Mouse (Mus musculus) cerebellum, adult 18-20 months (tissue): ENCODE results near the gene Aspg.

Source experiments
- DNase-seq, 2 experiments: peaks; one replicate each; pipeline ENCODE4 v3.0.0; 2021

Gene Aspg

GRCm38 (mm10) chr12:112117006-112117405 lies 10.5 kb downstream of the Aspg start:
- no peak for DNase-seq

DNA sequence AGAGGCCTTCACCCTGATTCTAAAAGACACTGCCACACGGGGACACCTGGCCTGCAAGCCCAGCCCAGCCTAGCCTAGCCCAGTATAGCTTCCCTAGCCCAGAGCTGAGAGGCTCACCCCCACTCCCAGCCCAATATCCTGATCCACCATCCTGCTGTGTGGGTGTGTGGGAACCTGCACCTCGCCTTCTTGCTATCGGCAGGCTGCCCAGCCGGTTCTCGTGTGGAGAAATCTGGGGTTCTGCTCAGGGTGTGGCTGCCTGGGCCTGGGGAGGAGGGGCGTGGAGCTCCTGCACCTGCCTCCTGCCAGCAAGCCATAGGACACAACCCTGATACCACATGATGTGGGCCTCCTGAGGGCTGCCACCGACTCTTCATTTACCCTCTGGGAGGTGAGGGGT lies 11.2 kb downstream of the Aspg start:
- DNase-seq = no peak

DNA sequence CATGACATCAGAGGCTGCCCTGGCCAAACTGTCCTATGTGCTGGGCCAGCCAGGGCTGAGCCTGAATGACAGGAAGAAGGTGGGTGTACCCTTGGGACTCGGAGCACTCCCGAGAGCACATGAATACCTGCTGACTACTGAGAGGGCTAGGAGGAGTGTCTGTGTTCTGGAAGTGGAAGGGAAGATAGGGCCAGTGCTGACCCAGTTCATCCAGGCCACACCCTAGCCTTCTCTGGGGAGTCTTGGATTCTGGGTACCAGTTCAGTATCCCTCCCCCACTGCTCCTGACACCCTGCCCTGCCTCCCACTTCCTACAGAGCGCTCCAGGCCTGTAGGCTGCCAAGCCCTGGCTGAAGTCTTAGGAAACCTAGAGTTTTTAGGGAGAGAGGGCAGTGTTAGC lies 14.7 kb downstream of the Aspg start:
- DNase-seq = no peak

- no peak for DNase-seq
Measured at GRCm38 (mm10) chr12:112125903-112126302, 19.4 kb downstream of the Aspg start.

DNA sequence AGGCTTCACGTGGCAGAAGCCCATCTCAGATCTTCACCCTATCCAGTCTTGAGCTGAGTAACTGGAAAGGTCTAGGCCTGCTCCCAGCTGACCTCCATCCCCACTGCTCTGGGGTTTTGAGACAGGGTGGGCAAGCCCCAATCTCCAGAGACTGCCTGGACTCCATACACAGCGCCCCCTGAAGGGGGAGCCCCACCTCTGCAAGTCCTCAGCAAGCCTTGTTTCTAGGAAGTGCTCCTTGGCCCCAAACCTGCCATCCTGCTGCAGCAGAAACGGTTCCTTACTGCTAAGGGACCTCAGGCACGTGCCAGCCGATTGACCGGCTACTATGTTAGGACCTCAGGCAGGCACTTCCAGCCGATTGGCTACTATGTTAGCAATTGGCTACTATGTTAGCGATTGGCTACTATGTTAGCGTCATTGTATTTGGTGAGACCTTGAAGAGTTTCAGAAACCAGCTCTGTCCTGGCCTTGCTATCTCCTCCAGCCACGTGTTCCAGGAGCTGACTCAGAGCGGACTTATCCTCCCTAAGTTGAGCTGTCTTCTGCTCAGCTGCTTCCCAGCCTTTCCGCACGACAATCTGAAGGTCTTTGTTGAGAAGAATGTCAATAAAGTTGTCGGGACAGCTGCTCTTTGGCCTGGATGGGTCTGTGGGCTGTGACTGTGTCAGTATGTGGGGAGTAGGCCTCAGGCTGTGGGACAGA lies 20.6 kb downstream of the Aspg start:
- no peak for DNase-seq

- DNase-seq = no peak
Measured at GRCm38 (mm10) chr12:112128526-112128925, 22.0 kb downstream of the Aspg start.

GRCm38 (mm10) chr12:112129300-112129856 lies 22.9 kb downstream of the Aspg start:
- no peak for DNase-seq

GRCm38 (mm10) chr12:112130161-112130860 lies 23.8 kb downstream of the Aspg start:
- no peak for DNase-seq

- no peak for DNase-seq
Measured at GRCm38 (mm10) chr12:112130957-112131356, 24.5 kb downstream of the Aspg start.

GRCm38 (mm10) chr12:112140231-112140630 lies 33.8 kb downstream of the Aspg start:
- peak; percentile 24 to 26 for DNase-seq

DNA sequence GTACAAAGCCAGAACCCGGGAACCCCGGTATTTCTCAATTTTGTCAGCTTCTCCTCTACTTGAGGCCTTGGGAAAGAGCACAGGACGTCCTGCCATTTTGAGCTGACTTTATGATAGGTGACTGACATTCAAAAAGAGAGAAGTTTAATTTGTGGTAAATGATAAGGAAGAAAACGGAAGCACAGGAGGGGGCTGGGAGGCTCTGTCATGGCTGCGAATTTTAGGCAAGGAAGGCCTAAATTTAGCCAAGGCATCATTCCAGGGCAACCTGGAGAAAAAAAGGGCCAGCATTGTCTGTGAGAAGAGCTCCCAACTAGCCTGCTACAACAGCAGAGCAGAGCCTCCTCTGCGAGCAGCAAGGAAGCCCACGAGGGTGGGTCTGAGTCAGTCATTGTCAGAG lies 34.3 kb downstream of the Aspg start:
- DNase-seq = no peak

DNA sequence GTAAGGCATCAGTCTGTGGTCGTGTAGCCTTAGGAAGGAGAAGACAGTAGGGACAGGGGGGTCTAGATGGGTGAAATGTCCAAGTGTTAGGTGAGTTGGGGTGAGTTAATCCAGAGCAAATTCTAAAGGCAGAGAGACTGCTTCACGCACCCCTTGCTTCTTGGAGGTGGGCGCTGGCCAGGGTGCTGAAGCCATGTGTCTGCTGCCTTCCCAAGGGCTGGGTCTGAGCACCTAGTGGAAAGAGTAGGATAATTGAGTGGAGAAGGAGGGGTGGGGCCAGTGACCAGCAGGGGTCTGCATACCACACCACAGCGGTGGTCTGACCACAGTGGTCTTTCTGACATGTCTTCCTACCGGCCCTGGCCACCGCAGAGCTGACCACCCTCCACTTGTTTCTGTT lies 34.8 kb downstream of the Aspg start:
- DNase-seq = no peak

DNA sequence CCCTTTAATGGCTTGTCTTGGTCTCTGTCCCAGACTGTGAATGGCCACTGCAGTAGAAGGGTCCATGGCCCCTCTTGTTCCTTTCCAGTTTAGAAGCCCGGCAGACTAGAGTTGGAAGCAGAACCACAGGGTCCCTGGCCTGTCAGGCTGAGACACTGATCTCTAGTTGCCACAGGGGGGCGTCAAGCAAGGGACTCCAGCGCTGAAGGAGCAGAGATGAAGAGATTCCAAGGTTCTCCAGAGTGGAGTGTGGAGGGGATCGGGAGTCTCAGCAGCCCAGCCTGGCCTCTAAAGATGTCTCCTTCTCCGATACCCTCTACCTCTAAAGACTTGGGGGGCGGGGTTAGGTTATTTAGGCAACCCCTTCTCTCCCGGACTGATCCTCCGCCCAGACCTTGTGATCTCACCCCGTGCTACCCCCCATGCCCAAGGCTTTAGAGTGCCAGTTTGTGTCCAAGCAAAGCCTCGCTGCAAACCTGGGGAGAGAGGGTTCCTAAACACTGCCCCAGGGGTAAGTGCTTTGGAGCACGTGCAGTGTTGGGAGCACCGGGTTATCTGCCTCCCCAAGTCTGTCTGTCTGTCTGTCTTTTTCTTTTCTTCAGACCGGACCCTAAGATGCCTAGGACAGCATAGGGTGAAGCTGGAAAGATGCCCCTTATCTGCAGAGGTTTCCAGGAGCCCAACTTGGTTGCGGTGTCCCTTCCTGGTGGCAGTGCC lies 36.8 kb downstream of the Aspg start:
- DNase-seq = no peak

DNA sequence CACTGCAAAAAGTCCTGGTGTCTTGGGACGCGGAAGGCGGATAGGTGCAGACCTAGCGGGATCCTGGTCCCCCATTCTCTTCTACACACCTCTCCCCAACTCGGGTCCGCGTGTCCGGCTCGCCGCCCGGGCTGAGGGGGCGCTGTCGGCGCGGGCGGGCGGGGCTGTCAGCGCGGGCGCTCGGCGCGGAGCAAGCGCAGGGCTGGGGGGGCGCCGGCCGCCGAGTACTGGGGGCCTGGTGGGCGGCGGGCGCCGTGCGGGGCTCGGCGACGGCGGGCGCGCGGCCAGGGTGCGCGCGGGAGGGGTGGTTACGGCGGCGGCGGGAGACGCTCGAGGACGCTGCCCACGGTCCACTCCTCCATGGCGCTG lies 37.3 kb downstream of the Aspg start:
- no peak for DNase-seq

GRCm38 (mm10) chr12:112144377-112145115 lies 38.1 kb downstream of the Aspg start:
- no peak for DNase-seq

DNA sequence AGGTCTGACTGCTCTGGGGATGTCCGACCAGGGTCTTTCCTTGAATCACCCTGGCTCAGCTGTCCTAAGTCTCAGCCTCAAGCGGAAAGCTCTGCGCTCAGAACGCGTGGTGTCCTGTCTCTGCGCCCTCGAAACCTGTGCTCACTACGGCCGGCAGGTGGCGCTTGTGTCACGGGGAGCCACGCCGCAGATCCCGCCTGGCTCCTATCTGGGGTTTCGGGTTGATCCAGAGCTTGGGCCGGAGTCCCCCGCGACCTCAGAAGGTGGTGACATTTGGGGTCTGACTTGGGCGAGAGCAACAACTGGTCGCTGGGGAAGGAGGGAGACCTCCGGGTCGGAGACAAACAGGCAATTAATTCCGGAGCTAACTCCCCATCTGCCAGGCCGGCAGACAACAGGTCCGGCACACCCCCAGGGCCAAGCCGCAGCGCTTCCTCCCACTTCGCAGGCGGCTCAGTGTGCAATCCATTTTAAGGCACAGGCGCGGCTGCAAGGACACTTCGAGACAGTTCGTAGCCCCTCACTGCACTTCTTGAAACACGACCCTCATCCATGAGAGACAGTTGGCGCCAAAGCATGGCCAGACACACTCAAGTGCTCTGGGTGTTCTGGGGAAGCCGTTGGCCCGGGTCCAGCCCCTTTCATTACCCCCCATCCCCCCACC lies 38.9 kb downstream of the Aspg start:
- peak; percentile 71 to 84 for DNase-seq

DNA sequence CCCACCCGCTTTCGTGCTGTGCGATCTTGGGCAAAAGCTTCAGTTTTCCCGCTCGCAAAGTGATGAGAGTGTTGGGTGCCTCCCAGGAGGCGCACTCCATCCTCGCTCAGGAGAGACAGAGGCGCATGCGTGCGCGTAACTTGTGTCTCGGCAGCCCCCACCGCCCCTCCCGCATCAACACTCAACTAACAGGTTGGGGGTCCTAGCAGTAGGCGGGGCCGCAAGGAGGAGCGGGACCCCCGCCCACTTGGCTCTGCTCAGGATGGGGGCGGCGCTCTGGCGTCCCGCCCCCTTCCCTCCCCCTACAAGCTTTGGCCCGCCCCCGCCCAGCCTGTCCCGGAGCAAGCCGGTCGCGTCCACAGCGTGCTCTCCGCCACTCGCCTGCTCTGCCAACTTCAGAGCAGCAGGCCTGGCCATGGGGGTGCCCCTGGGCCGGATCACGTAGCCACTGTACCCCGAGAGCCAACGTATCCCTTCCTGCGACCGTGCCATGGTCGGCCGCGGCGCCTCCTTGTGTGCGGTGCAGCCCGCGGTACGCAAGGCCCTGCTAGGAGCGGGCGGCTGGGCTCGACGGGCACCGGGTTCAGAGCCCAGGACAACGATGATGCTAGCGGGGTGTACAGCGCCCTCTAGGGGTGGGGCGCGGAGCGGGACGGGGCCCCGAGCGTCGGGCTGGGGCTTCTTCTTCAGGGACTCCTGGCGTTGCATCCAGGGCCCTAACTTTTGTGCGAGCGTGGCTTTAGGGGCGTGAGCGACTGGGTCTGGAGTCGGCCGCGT lies 39.6 kb downstream of the Aspg start, which contains the start of gene Kif26a:
Kif26a (plus strand) TSS at position 334 of the 777 bp plus-strand sequence.
- DNase-seq = peak; percentile 12 to 23

- DNase-seq = no peak
Measured at GRCm38 (mm10) chr12:112147365-112147764, 40.9 kb downstream of the Aspg start.

- no peak for DNase-seq
Measured at GRCm38 (mm10) chr12:112150011-112150410, 43.5 kb downstream of the Aspg start.

DNA sequence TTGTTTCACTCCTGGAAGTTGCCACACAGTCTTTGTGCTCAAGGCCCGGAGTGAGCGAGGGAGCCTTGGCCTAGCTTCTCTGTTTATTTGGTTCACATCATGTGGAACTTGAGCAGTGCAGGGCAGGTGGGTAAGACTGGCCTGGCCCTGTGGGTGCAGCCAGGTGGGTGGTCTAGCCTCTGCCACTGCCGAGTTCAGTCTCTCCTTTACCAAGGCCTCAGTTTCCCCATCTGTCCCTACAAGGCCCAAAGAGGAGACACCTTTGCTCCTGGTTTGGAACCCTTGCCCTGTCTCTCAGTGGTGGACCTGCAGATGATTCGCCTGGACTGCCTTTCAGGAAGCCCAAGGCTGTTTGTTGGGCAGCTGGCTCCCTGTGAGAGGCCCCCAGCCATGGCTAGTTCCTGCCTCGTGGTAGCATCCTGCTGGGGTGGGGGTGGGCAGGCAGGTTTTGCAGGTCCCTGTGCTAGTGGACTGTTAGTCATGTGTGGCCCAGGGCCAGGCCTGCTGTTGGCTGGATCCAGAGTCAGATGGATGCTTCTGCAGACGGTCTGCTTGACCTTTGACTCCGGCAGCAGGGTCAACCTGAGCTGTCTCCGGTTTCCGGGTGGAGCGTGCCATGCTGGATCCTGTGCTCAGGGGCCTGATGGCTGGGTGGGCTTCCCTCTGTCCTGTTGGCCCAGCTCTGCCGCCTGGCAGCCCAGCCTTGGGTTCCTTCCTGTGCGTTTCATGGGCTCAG lies 44.9 kb downstream of the Aspg start:
- no peak for DNase-seq

- no peak for DNase-seq
Measured at GRCm38 (mm10) chr12:112151980-112152362, 45.5 kb downstream of the Aspg start.
